Mouse (Mus musculus): ENCODE measurements around the gene Fzr1.

GRCm38 (mm10) chr10:81412586-81413309 lies 34.4 kb upstream of the Fzr1 start:
- no peak for TF ChIP-seq CTCF (IDR thresholded peaks at IDR 0.05; ENCODE audit: control insufficient read depth, insufficient read depth, insufficient read length)
- no peak for TF ChIP-seq MYOD1 (IDR thresholded peaks at IDR 0.05; ENCODE audit: control insufficient read depth, insufficient read length, low read depth)
- no peak for TF ChIP-seq MYOG (IDR thresholded peaks at IDR 0.05; ENCODE audit: control insufficient read depth, extremely low read depth, insufficient read length)
- TF ChIP-seq FOSL1 (IDR thresholded peaks at IDR 0.05; ENCODE audit: insufficient read depth, low read length, poor library complexity, severe bottlenecking) = no peak
- TF ChIP-seq USF1 (IDR thresholded peaks at IDR 0.05; ENCODE audit: low read depth) = no peak
- TF ChIP-seq MAX (IDR thresholded peaks at IDR 0.05) = no peak

Data from C2C12 (cell line).